Mouse (Mus musculus) olfactory bulb, adult 2 months (tissue): Measurements from ENCODE around the gene Il17rb.

Experiments used
- CTCF ChIP-seq: fragments of 200-500 bp; IDR thresholded peaks from 2 replicates; pipeline ENCODE4 v1.5.1; 2012; ENCODE audit warnings: low read depth, mild to moderate bottlenecking, low read length, moderate library complexity; ENCODE audit not compliant: insufficient read depth
- POLR2A ChIP-seq: fragments of 200-500 bp; IDR thresholded peaks from 2 replicates; pipeline ENCODE4 v1.6.1; 2012; ENCODE audit warnings: mild to moderate bottlenecking, low read depth, low read length, moderate library complexity; ENCODE audit not compliant: insufficient read depth

GRCm38 (mm10) chr14:30054922-30055321, 46.2 kb upstream of the Il17rb start:
- no peak for TF ChIP-seq POLR2A
- no peak for TF ChIP-seq CTCF
